Mouse (Mus musculus) kidney, postnatal 36 days (tissue): ENCODE measurements at regions not wholly inside any gene's neighbourhood (a gene's known extent, or its start where the extent isn't known, plus 50 kb on each side); places are given as distances from the start of the nearest gene placed in this dataset.
"Not testable (repeated sequence)": the region's sequence is repeated elsewhere in the genome, so short reads cannot be mapped to it uniquely, and the experiment has no call there.

Source experiments
- DNase-seq, 2 experiments: peaks; one replicate each; pipeline ENCODE4 v3.0.0; 2021 to 2022; ENCODE audit warnings: mixed read lengths in 2 of 2

DNA sequence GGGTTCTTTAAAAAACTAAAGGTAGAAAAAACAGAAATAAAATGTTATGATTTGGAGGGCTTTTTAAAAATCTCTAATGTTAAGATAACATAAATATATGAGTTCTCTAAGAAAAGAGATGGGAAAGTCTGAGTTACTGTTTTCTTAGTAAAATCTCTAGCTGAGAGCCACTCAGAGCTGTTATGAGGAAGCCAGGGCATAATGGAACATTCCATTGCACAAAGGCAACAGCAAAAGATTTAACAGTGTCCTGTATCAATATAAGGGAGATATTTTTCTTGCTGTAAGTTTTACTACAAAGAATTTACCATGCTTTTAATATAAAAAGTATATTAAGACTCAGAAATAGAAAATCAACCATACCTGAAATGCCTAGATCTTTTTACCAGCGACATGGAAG, 82.9 kb upstream of the Rfc3 start:
- no peak for DNase-seq

DNA sequence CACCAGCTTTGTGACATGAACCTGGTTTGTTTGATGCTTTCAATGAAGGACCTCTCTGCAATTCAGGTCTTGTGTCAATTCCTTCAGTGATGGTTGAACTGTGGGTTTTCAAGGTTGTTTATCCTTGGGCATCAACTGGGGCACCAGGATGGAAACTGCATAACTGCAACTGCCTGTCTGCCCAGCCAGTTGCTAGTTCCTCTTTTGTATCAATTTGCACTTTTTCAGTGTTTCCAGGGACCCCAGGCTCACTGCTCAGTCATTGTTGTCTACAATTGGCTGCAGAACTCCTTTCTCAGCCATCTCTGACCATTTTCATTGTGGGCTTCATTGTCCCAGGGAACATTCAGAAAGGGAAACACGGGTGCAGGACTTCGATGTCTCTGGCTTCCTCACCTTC, 74.6 kb upstream of the Rfc3 start:
- no peak for DNase-seq

DNA sequence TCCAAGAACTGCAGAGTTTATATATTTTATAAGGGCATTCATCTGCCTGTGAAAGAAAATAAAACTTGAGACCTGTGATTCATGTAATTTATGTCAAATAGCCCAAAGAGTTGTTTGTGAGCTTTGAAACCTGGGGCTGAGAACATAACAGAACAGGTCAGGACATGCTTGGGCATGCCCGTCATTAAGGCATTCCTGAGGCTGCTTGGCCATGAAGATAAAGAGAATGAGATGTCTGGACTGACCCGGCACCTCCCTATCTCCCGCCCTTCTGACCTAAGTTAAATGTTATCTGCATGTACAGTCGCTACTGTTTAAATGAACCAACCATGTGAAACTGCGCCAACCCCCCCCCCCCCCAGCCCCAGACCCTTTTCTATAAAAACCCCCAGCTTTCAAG, 73.4 kb upstream of the Rfc3 start:
- not testable (repeated sequence) for DNase-seq

DNA sequence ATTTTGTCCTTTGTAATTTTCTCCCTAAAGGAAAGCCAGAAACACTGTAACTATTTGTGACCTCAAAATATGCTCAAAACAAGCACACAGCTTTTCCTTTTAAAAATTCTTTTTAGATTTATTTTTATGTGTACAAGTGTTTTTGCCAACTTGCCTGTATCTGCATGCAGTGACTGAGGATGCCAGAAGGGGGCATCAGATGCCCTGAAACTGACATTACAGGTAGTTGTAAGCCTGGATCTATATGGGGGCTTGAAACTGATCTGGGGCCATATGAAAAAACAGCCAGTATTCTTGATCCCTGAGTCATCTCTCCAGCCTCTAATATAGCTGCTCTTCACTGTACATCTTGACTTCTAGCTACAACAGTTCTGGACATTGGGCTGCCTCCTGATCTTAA, 71.4 kb upstream of the Rfc3 start:
- no peak for DNase-seq

DNA sequence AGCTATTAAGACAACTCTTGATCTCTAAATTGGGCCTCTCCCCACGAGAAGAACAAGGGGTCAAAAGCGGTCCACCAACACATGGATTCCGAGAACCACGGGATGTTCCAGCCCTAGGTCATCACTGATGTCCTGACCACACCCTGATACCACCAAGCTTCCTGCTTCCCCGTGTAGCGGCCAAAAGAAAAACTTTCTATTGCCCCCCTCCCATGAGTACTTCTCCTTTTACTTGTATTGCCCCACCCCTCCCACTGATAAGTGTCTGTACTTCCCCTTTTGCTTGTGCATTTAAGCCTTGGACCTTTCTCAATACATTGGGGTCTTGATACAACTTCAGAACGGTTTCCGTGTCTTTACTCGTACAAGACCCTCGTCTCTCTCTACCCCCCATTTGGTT, 68.7 kb upstream of the Rfc3 start:
- DNase-seq: not testable (repeated sequence)

DNA sequence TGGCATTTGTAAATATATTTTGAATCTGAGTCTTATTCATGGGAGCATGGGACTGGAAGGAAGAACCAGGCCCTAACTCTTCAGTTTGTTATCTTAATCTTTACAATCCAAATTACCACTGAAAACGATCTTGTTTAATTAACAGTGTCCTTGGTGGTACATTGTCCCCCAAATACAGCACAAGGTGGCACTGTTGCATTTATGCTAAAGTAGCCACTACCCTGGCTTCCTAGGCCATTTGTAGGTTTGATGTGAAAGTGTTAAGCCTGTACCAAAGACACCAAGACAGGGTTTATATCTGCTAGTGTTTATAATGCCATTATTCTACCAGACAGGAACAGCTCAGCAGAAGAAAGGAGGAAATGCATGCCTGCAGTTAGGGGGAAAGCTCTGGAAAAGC, 66.9 kb upstream of the Rfc3 start:
- peak in 1 of 2 experiments; percentile 5 for DNase-seq

DNA sequence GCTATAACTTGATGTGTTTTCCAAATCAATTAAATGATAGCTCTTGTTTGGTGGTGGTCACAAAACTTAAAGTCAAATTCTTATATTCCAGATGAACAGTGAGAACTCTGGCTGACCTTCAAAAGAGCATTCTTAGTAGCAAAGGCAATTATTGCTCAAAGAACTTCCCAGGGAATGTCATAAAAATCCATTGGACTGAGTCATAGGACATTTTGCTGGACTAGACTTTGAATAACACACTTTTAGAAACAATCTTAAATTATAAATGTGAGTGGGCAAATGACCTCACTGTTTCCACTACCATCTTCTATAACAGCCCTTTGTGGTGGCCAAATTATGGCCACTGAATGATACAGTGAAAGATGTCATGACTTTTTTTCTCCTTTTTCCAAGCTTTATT, 54.2 kb upstream of the Rfc3 start:
- DNase-seq: no peak

DNA sequence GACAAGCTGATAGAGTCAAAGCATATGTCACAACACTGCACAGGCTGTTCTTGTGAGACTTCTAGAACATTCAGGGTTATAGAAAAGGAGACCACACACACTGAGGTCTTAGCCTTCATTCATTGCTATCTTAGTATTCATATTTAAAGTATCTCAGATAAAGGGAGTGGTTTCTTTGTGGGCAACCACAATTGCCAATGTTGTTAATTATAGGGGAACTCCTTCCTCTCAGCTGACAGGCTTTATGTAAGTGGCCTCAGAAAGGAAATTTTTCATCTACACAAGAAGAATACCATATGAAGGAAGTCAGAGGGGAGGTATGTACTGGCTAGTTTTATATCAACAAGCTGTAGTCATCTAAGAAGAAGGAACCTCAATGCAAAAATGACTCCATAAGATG, 53.0 kb upstream of the Rfc3 start:
- no peak for DNase-seq
